Mouse (Mus musculus): ENCODE data around the gene Rasal1. TPM values are rescaled to one million over a fixed set of nuclear protein-coding genes. Genes with fewer than 3 reads are reported as not detected.

Gene Rasal1
- total and polyA plus RNA-seq, 3 experiments = 0.69 to 4.5 TPM; not detected in 1

DNA sequence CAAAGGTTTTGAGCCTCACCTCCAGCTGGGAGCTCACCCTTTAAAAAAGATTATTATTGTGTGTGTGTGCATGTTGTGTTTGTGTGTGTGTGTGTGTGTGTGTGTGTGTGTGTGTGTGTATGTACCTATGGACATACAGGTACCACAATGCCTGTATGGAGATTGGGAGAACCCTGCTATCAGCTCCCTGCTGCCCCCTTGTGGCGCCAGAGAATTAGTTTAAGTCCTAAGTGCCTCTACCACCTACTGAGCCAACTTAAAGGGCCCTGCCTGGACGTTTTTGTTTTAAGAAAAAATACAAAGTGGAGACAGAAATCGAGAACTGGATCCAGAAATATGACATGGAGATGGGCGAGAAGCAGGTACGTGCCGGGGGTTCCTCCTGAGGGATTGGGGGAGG lies 43.8 kb upstream of the Rasal1 start (continued):
- TF ChIP-seq CTCF (IDR thresholded peaks at IDR 0.05 in 2 of 3, conservative IDR thresholded peaks at IDR 0.05 in 1 of 3; ENCODE audit: control insufficient read depth in 1 of 3, insufficient read depth in 1 of 3, low read depth in 2 of 3, low read length in 3 of 3, poor library complexity in 1 of 3, severe bottlenecking in 1 of 3) (peak; percentile 67 to 88 (median 83)), CHD2 (IDR thresholded peaks at IDR 0.05; ENCODE audit: low read length) (no peak), KAT2A (conservative IDR thresholded peaks at IDR 0.05; ENCODE audit: low read depth, low read length) (no peak), MAZ (IDR thresholded peaks at IDR 0.05; ENCODE audit: low read depth, low read length) (no peak), TCF12 (IDR thresholded peaks at IDR 0.05; ENCODE audit: low read depth, low read length) (no peak), NRF1 (IDR thresholded peaks at IDR 0.05; ENCODE audit: insufficient read depth, low read depth, low read length, poor library complexity, severe bottlenecking) (no peak)

DNA sequence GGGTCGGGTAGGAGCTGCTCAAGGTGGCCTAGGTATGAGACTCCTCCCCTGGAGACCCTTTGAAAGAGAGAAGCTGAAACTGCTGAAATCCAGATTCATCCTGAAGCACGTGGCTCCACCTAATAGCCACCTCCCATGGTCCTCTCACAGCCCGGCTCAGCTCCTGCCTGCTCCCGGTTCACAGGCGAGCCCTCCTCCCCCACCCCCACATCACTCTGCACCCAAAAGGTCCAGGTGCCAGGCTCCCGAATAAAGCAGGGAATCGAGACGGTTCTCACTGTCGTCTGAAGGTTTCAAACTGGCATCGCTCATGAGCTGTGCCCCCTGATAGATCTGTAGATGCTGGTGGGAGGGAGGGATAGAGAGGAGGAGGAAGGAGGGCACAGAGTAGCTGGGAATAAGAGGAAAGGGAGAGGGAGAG lies 43.4 kb upstream of the Rasal1 start:
- peaks cover 5 to 8% of the 10 kb centered on the region in 2 experiments for H3K4me1 ChIP-seq (ENCODE audit: control insufficient read depth in 1 of 2, insufficient read depth in 2 of 2, low read length in 2 of 2)
- H3K27me3 ChIP-seq (ENCODE audit: control insufficient read depth in 1 of 2, insufficient read depth in 2 of 2, low read length in 2 of 2) = no peaks in the 10 kb centered on the region
- H3K36me3 ChIP-seq (ENCODE audit: control insufficient read depth in 1 of 2, insufficient read depth in 2 of 2, low read length in 2 of 2) = peaks cover 0 to under 1% of the 10 kb centered on the region in 2 experiments; a peak in 2 of 4 replicates
- H3K9ac ChIP-seq (ENCODE audit: control insufficient read depth, low read depth, low read length, poor library complexity, severe bottlenecking) = peak overlapping the region; percentile 64
- H3K4me3 ChIP-seq (ENCODE audit: control insufficient read depth in 1 of 2, insufficient read depth in 1 of 2, low read depth in 2 of 2, low read length in 2 of 2) = peak overlapping the region; percentile 63 to 66
- no peaks in the 10 kb centered on the region for H3K9me3 ChIP-seq (replicated peaks; ENCODE audit: insufficient read depth, low read length)
- H3K79me2 ChIP-seq (ENCODE audit: control insufficient read depth, insufficient read depth, low read length, poor library complexity) = no peaks in the 10 kb centered on the region
- H3K27ac ChIP-seq (ENCODE audit: control insufficient read depth, low read depth, low read length) = peak overlapping the region; percentile 13
- no peak for DNase-seq (ENCODE audit: low read depth, low spot score)
- TF ChIP-seq CHD1 (IDR thresholded peaks at IDR 0.05; ENCODE audit: low read depth, low read length) = no peak
- TF ChIP-seq MAX (IDR thresholded peaks at IDR 0.05; ENCODE audit: low read length) = 0 out of 2 replicates have a peak, but pooled peaks have one; percentile 40

DNA sequence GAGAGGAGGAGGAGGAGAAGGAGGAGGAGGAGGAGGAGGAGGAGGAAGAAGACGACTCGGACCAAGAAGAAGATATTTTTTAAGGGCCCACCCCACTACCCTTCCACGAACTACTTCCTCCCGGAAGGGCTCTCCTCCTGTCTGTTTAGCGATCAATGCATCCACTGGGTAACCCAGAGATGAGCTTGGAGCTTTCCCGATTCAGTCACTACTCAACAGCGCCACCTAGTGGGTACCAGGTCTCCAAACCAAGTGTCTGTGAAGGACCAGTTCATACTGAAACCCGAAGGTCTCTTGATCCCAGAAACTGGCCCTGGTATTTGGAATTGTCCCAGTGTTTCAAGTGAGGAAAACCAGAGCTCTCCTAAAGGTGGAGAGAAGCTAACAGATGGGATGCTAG lies 42.9 kb upstream of the Rasal1 start:
- TF ChIP-seq MAZ (IDR thresholded peaks at IDR 0.05; ENCODE audit: low read depth, low read length) (peak; percentile 71; the same call in 1 of the 2 replicates), HCFC1 (IDR thresholded peaks at IDR 0.05; ENCODE audit: low read depth, low read length) (peak; percentile 51; the same call in 1 of the 2 replicates), SIN3A (IDR thresholded peaks at IDR 0.05; ENCODE audit: low read length) (peak; percentile 68), POLR2A (IDR thresholded peaks at IDR 0.05; ENCODE audit: control insufficient read depth in 1 of 2, insufficient read depth in 1 of 2, low read depth in 1 of 2, low read length in 2 of 2, poor library complexity in 1 of 2) (0 out of 4 replicates have a peak, but pooled peaks of 1 of the 2 experiments have one; percentile 25), ZC3H11A (IDR thresholded peaks at IDR 0.05; ENCODE audit: low read depth, low read length) (peak; percentile 65), SMC3 (IDR thresholded peaks at IDR 0.05; ENCODE audit: low read depth, low read length) (peak; percentile 84), TBP (IDR thresholded peaks at IDR 0.05; ENCODE audit: low read depth, low read length) (0 out of 2 replicates have a peak, but pooled peaks have one; percentile 44), TCF12 (IDR thresholded peaks at IDR 0.05; ENCODE audit: low read depth, low read length) (no peak), NRF1 (IDR thresholded peaks at IDR 0.05; ENCODE audit: insufficient read depth, low read depth, low read length, poor library complexity, severe bottlenecking) (no peak), CTCF (IDR thresholded peaks at IDR 0.05 in 2 of 3, conservative IDR thresholded peaks at IDR 0.05 in 1 of 3; ENCODE audit: control insufficient read depth in 1 of 3, insufficient read depth in 1 of 3, low read depth in 2 of 3, low read length in 3 of 3, poor library complexity in 1 of 3, severe bottlenecking in 1 of 3) (peak; percentile 87 to 98 (median 92)), USF2 (IDR thresholded peaks at IDR 0.05; ENCODE audit: borderline replicate concordance in 1 of 2, insufficient read depth in 1 of 2, low read depth in 1 of 2, low read length in 2 of 2) (no peak), ELF1 (IDR thresholded peaks at IDR 0.05; ENCODE audit: low read depth, low read length) (peak; percentile 61; the same call in 1 of the 2 replicates), RAD21 (IDR thresholded peaks at IDR 0.05; ENCODE audit: low read depth, low read length) (peak; percentile 85), MYC (IDR thresholded peaks at IDR 0.05; ENCODE audit: low read depth, low read length) (peak; percentile 63; the same call in 1 of the 2 replicates), JUND (IDR thresholded peaks at IDR 0.05; ENCODE audit: low read depth, low read length) (0 out of 2 replicates have a peak, but pooled peaks have one; percentile 20), BHLHE40 (IDR thresholded peaks at IDR 0.05; ENCODE audit: borderline replicate concordance, low read depth, low read length) (peak; percentile 33; the same call in 1 of the 2 replicates)
- Histone ChIP-seq H3K27ac (ENCODE audit: control insufficient read depth, low read depth, low read length) (no peak overlapping the region), H3K9ac (ENCODE audit: control insufficient read depth, low read depth, low read length, poor library complexity, severe bottlenecking) (no peak overlapping the region), H3K79me2 (ENCODE audit: control insufficient read depth, insufficient read depth, low read length, poor library complexity) (no peaks in the 10 kb centered on the region), H3K27me3 (ENCODE audit: control insufficient read depth in 1 of 2, insufficient read depth in 2 of 2, low read length in 2 of 2) (no peaks in the 10 kb centered on the region), H3K9me3 (replicated peaks; ENCODE audit: insufficient read depth, low read length) (no peaks in the 10 kb centered on the region), H3K36me3 (ENCODE audit: control insufficient read depth in 1 of 2, insufficient read depth in 2 of 2, low read length in 2 of 2) (no peaks in the 10 kb centered on the region), H3K4me3 (ENCODE audit: control insufficient read depth in 1 of 2, insufficient read depth in 1 of 2, low read depth in 2 of 2, low read length in 2 of 2) (peak overlapping the region; percentile 63 to 66), H3K4me1 (ENCODE audit: control insufficient read depth in 1 of 2, insufficient read depth in 2 of 2, low read length in 2 of 2) (peaks cover 2 to 4% of the 10 kb centered on the region in 2 experiments; a peak in 2 of 4 replicates)
- DNase-seq (ENCODE audit: low read depth, low spot score) = peak; percentile 95

Data from MEL (cell line).